Mouse (Mus musculus) hindbrain, embryonic 11.5 days (tissue): ENCODE data around the gene Vstm4. TPM values are rescaled to one million over a fixed set of nuclear protein-coding genes. Genes with fewer than 3 reads are reported as not detected.
A peak's percentile ranks its signal among the peaks of the same experiment; 100 is the strongest.

Experiments
- ATAC-seq: fragments of 200-750 bp; cut with Nextera tagmentation; 2 replicates; pipeline ENCODE4 v1.8.0; 2017; ENCODE audit warnings: mild to moderate bottlenecking, moderate TSS enrichment, moderate library complexity; ENCODE audit not compliant: low FRiP score
- DNase-seq: peaks from one replicate; pipeline ENCODE4 v3.0.0-alpha.2; 2015; ENCODE audit warnings: low spot score
- H3K27ac ChIP-seq: fragments of 300-500 bp; sonication (generic); 2 replicates; pipeline ENCODE4 v1.5.1; 2014; ENCODE audit warnings: mild to moderate bottlenecking, low read depth, low read length
- H3K27me3 ChIP-seq: fragments of 300-500 bp; sonication (generic); 2 replicates; pipeline ENCODE4 v1.6.1; 2014; ENCODE audit warnings: mild to moderate bottlenecking, low read length, moderate library complexity, mixed read lengths; ENCODE audit not compliant: control insufficient read depth, insufficient read depth
- H3K36me3 ChIP-seq: fragments of 300-500 bp; sonication (generic); 2 replicates; pipeline ENCODE4 v1.6.1; 2014; ENCODE audit warnings: mild to moderate bottlenecking, low read length, moderate library complexity, mixed read lengths; ENCODE audit not compliant: control insufficient read depth, insufficient read depth
- H3K4me1 ChIP-seq: fragments of 300-500 bp; sonication (generic); replicated peaks from 2 replicates; pipeline ENCODE4 v1.6.1; 2014; ENCODE audit warnings: low read length, mixed read lengths; ENCODE audit not compliant: control insufficient read depth, insufficient read depth
- H3K4me2 ChIP-seq: fragments of 300-500 bp; sonication (generic); replicated peaks from 2 replicates; pipeline ENCODE4 v1.6.1; 2014; ENCODE audit warnings: mild to moderate bottlenecking, low read depth, low read length
- H3K4me3 ChIP-seq: fragments of 300-500 bp; sonication (generic); 2 replicates; pipeline ENCODE4 v1.5.1; 2014; ENCODE audit warnings: low read depth, low read length
- H3K9ac ChIP-seq: fragments of 300-500 bp; sonication (generic); 2 replicates; pipeline ENCODE4 v1.6.1; 2014; ENCODE audit warnings: low read depth, low read length
- H3K9me3 ChIP-seq: fragments of 300-500 bp; sonication (generic); 2 replicates; pipeline ENCODE4 v1.6.1; 2016; ENCODE audit warnings: low read length; ENCODE audit not compliant: control insufficient read depth
- WGBS: fragments of 180-500 bp; shearing (Covaris S2); extraction: QIAGEN DNeasy Blood & Tissue Kit; methylation state at CpG from one replicate; pipeline ENCODE4 v1.1.7; 2014; 5-methylcytosine and 5-hydroxymethylcytosine counted together
- polyA plus RNA-seq: library from polyadenylated mRNA; unstranded; fragments of >200 nt; fragmentation: Nextera tagmentation; extraction: Ambion mirVana; gene quantifications from 2 replicates; pipeline ENCODE4 v1.2.1, GENCODE M21; 2014

The Vstm4 gene
- polyA plus RNA-seq, 1 experiment from 2014 or later = 3.3 TPM

GRCm38 (mm10) chr14:32865331-32865730, 8.8 kb downstream of the Vstm4 start:
- ATAC-seq (no peak), DNase-seq (no peak)
- H3K9ac ChIP-seq = no peak overlapping the region
- H3K9me3 ChIP-seq = no peaks in the 10 kb centered on the region
- 86% methylated on average over 3 of the region's 3 CpGs for WGBS
- no peak overlapping the region for H3K4me2 ChIP-seq
- no peak overlapping the region for H3K27ac ChIP-seq
- H3K36me3 ChIP-seq = no peaks in the 10 kb centered on the region
- H3K4me3 ChIP-seq = no peak overlapping the region
- 0 out of 2 replicates have a peak, but pooled peaks cover 6% of the 10 kb centered on the region for H3K4me1 ChIP-seq
- H3K27me3 ChIP-seq = no peaks in the 10 kb centered on the region

- DNase-seq (no peak), ATAC-seq (no peak)
- WGBS = 86% methylated on average over 5 of the region's 5 CpGs
- Histone ChIP-seq H3K27ac (no peak overlapping the region), H3K9ac (no peak overlapping the region), H3K4me3 (no peak overlapping the region), H3K36me3 (no peaks in the 10 kb centered on the region), H3K9me3 (no peaks in the 10 kb centered on the region), H3K4me2 (no peak overlapping the region), H3K27me3 (no peaks in the 10 kb centered on the region), H3K4me1 (no peaks in the 10 kb centered on the region)
Observed at GRCm38 (mm10) chr14:32871963-32872362, 15.4 kb downstream of the Vstm4 start.

- Histone ChIP-seq H3K4me3 (no peak overlapping the region), H3K36me3 (no peaks in the 10 kb centered on the region), H3K4me2 (no peak overlapping the region), H3K9me3 (no peaks in the 10 kb centered on the region), H3K27ac (no peak overlapping the region), H3K27me3 (no peaks in the 10 kb centered on the region), H3K4me1 (no peaks in the 10 kb centered on the region), H3K9ac (no peak overlapping the region)
- 67% methylated on average over 6 of the region's 6 CpGs for WGBS
- DNase-seq = no peak
- ATAC-seq = no peak
Observed at GRCm38 (mm10) chr14:32877549-32877948, 21.0 kb downstream of the Vstm4 start.

- ATAC-seq = no peak
- Histone ChIP-seq H3K27ac (no peak overlapping the region), H3K4me1 (no peaks in the 10 kb centered on the region), H3K4me2 (no peak overlapping the region), H3K27me3 (no peaks in the 10 kb centered on the region), H3K36me3 (no peaks in the 10 kb centered on the region), H3K9ac (no peak overlapping the region), H3K4me3 (no peak overlapping the region), H3K9me3 (no peaks in the 10 kb centered on the region)
- 88% methylated on average over 5 of the region's 5 CpGs for WGBS
- no peak for DNase-seq
Observed at GRCm38 (mm10) chr14:32880332-32880731, 23.8 kb downstream of the Vstm4 start.

GRCm38 (mm10) chr14:32881693-32882092, 25.1 kb downstream of the Vstm4 start:
- Histone ChIP-seq H3K4me1 (no peaks in the 10 kb centered on the region), H3K9ac (no peak overlapping the region), H3K27ac (no peak overlapping the region), H3K27me3 (no peaks in the 10 kb centered on the region), H3K4me3 (no peak overlapping the region), H3K4me2 (no peak overlapping the region), H3K9me3 (no peaks in the 10 kb centered on the region), H3K36me3 (no peaks in the 10 kb centered on the region)
- ATAC-seq = no peak
- no peak for DNase-seq
- 86% methylated on average over 1 of the region's 1 CpGs for WGBS

GRCm38 (mm10) chr14:32888876-32889674, 32.5 kb downstream of the Vstm4 start:
- H3K27me3 ChIP-seq = no peaks in the 10 kb centered on the region
- no peak overlapping the region for H3K4me2 ChIP-seq
- DNase-seq (peak; percentile 67), ATAC-seq (peak; percentile 94)
- H3K4me1 ChIP-seq = peaks cover 8% of the 10 kb centered on the region; the same call in 1 of the 2 replicates
- no peaks in the 10 kb centered on the region for H3K36me3 ChIP-seq
- H3K4me3 ChIP-seq = no peak overlapping the region
- 20% methylated on average over 6 of the region's 6 CpGs for WGBS
- no peaks in the 10 kb centered on the region for H3K9me3 ChIP-seq
- peak overlapping the region; percentile 71 for H3K27ac ChIP-seq
- H3K9ac ChIP-seq = no peak overlapping the region

GRCm38 (mm10) chr14:32894341-32894853, 37.8 kb downstream of the Vstm4 start:
- WGBS = 97% methylated on average over 4 of the region's 4 CpGs
- no peak overlapping the region for H3K4me3 ChIP-seq
- no peak for DNase-seq
- H3K27me3 ChIP-seq = no peaks in the 10 kb centered on the region
- H3K36me3 ChIP-seq = no peaks in the 10 kb centered on the region
- H3K4me2 ChIP-seq = no peak overlapping the region
- H3K9ac ChIP-seq = no peak overlapping the region
- H3K9me3 ChIP-seq = no peaks in the 10 kb centered on the region
- H3K27ac ChIP-seq = no peak overlapping the region
- no peak for ATAC-seq
- H3K4me1 ChIP-seq = peaks cover under 1% of the 10 kb centered on the region; the same call in 1 of the 2 replicates

- DNase-seq (no peak), ATAC-seq (no peak)
- H3K27ac ChIP-seq = no peak overlapping the region
- H3K4me1 ChIP-seq = no peaks in the 10 kb centered on the region
- no peak overlapping the region for H3K4me2 ChIP-seq
- H3K4me3 ChIP-seq = no peak overlapping the region
- H3K27me3 ChIP-seq = no peaks in the 10 kb centered on the region
- no peaks in the 10 kb centered on the region for H3K9me3 ChIP-seq
- no peak overlapping the region for H3K9ac ChIP-seq
- 80% methylated on average over 4 of the region's 4 CpGs for WGBS
- no peaks in the 10 kb centered on the region for H3K36me3 ChIP-seq
Observed at GRCm38 (mm10) chr14:32894878-32895277, 38.3 kb downstream of the Vstm4 start.

GRCm38 (mm10) chr14:32896896-32897295, 40.3 kb downstream of the Vstm4 start:
- no peak overlapping the region for H3K4me3 ChIP-seq
- H3K4me1 ChIP-seq = no peaks in the 10 kb centered on the region
- no peaks in the 10 kb centered on the region for H3K36me3 ChIP-seq
- no peaks in the 10 kb centered on the region for H3K27me3 ChIP-seq
- H3K9ac ChIP-seq = no peak overlapping the region
- H3K27ac ChIP-seq = no peak overlapping the region
- ATAC-seq (no peak), DNase-seq (no peak)
- H3K9me3 ChIP-seq = no peaks in the 10 kb centered on the region
- no peak overlapping the region for H3K4me2 ChIP-seq
- 85% methylated on average over 2 of the region's 2 CpGs for WGBS
